In the genomic region with DNA sequence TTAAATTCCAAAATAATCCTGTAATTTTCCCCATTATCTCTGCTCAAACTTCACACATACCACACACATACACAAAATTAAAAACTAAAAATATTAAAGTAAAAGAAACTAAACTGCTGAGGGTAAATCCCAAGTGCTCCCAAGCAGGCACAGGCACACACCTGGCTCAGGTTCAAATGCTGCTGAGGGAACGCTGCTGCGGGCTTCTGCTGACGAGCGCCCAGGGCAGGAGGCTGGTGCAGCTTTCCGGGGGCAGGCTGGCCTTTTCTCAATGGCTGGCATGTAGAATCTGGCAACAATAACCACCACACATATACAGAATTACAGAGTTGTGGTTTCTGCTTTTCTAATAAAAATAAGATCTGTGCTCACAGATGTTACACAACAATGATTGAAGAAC, we compare ENCODE assay signal across 25 mouse cellular contexts. TPM values are rescaled to one million over a fixed set of nuclear protein-coding genes. Genes with fewer than 3 reads are reported as not detected.
"Had no signal": no experiment of that assay in that cellular context is flagged by ENCODE, and none has a peak within 500 bp of the region (broad histone marks: within the 10 kb centered on the region; RNA-seq: fewer than 3 reads in every experiment).

No protein-coding gene starts in this region.

- H3K4me3 ChIP-seq: layer of hippocampus, adult 2 months; limb, embryonic 10.5 days; limb, embryonic 13.5 days; liver, embryonic 12.5 days; liver, embryonic 15.5 days; lung, embryonic 15.5 days; megakaryocyte, embryonic 14.5 days; midbrain, embryonic 10.5 days; midbrain, embryonic 13.5 days; myocyte; neural tube, embryonic 13.5 days; stomach, embryonic 15.5 days had no signal

- DNase-seq: kidney, postnatal 14 days; layer of hippocampus, adult 9-11 months; liver; lung, adult 18-20 months; lung, postnatal 10 days; lung, postnatal 36 days; retina, postnatal 1 day; right cerebral cortex, postnatal 25 days; spleen, adult 18-20 months; thymus, postnatal 25 days had no signal

- H3K4me2 ChIP-seq: limb, embryonic 13.5 days; liver, embryonic 12.5 days; liver, embryonic 15.5 days; lung, embryonic 15.5 days; midbrain, embryonic 13.5 days; neural tube, embryonic 13.5 days; stomach, embryonic 15.5 days had no signal

- H3K4me1 ChIP-seq: limb, embryonic 10.5 days; limb, embryonic 13.5 days; liver, embryonic 12.5 days; liver, embryonic 15.5 days; lung, embryonic 15.5 days; megakaryocyte, embryonic 14.5 days; midbrain, embryonic 10.5 days; midbrain, embryonic 13.5 days; neural tube, embryonic 13.5 days; stomach, embryonic 15.5 days had no signal

- H3K27ac ChIP-seq: layer of hippocampus, adult 2 months; limb, embryonic 10.5 days; limb, embryonic 13.5 days; liver, embryonic 12.5 days; liver, embryonic 15.5 days; lung, embryonic 15.5 days; midbrain, embryonic 10.5 days; midbrain, embryonic 13.5 days; neural tube, embryonic 13.5 days; stomach, embryonic 15.5 days had no signal

- ATAC-seq: liver, embryonic 12.5 days; midbrain, embryonic 13.5 days; midbrain, embryonic 16.5 days had no signal

- H3K9ac ChIP-seq: limb, embryonic 13.5 days; liver, embryonic 12.5 days; liver, embryonic 15.5 days; lung, embryonic 15.5 days; midbrain, embryonic 13.5 days; neural tube, embryonic 13.5 days; stomach, embryonic 15.5 days had no signal

- H3K9me3 ChIP-seq: limb, embryonic 10.5 days; limb, embryonic 13.5 days; liver, embryonic 12.5 days; liver, embryonic 15.5 days; lung, embryonic 15.5 days; megakaryocyte, embryonic 14.5 days; midbrain, embryonic 10.5 days; midbrain, embryonic 13.5 days; neural tube, embryonic 13.5 days; stomach, embryonic 15.5 days had no signal

- H3K27me3 ChIP-seq: limb, embryonic 13.5 days; liver, embryonic 12.5 days; liver, embryonic 15.5 days; lung, embryonic 15.5 days; megakaryocyte, embryonic 14.5 days; midbrain, embryonic 13.5 days; neural tube, embryonic 13.5 days; stomach, embryonic 15.5 days had no signal

RNA-seq across cellular contexts. Expression of a gene that starts 19.8 kb away (rescaled TPM):
- total RNA-seq: monocyte, adult 5-6 weeks had no signal
- polyA plus RNA-seq: large intestine, adult 2 months; liver, embryonic 15.5 days had no signal
